Mouse (Mus musculus): ENCODE data around the gene Sesn3.
A peak's percentile ranks its signal among the peaks of the same experiment; 100 is the strongest.
"Not testable (repeated sequence)": the region's sequence is repeated elsewhere in the genome, so short reads cannot be mapped to it uniquely, and the experiment has no call there.

Gene Sesn3

DNA sequence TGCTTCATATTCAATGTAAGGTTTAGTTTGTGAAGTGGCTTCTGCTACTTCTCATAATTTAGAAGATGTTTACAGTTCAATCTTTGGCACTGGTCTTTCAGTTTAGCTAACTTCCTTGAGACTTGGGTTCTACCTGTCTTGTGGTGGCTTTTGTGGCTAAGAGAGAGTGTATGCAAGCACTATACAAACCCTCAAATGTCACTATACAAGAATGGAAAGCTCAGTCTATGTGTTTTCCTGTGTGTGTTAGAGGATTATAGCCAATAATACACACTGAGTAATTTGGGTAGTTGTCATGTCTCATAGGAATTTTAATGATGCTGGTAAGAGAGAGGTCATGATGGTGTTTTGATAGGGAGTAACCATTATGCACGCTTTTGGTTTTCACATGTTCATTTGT lies 5.8 kb downstream of the Sesn3 start:
- DNase-seq (ENCODE audit: low read depth, low spot score) = no peak

DNA sequence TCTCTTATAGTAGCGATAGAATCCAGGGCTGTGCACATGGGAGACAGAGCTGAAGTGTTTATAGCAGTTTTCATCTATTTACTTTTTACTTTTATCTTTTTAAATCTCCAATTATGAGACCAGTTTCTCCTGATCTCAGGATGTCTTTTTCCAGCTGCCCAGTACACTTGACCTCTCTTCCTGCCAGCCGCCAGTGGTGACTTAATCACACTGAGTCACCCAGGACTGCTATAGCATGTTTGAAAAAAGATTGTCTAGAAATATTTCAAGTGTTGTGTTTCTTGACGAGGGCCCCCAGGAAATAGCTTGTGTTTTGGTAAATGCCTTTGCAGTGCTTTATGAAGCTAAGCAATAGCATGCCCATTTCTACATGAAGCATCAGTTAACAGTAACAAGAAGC lies 10.2 kb downstream of the Sesn3 start:
- DNase-seq (ENCODE audit: low read depth, low spot score) = no peak

DNA sequence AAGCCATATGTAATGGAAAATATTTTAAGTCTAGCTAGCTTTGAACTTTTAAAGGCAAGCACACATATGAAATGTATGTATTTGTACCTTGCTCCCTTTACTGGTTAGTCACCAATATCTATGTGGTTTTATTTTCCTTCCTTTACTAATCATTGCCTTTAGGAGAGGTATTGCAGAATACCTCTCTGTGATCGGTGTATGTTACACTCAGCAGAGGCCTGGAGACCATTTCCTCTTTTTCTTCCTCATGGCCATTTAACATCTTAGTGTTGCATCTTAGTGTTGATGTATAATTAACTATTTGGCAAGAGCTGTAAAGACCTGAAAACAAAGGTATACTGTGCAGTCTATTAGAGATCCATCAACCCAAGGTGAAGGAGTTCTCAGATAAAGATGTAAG lies 12.4 kb downstream of the Sesn3 start:
- DNase-seq (ENCODE audit: low read depth, low spot score) = no peak

DNA sequence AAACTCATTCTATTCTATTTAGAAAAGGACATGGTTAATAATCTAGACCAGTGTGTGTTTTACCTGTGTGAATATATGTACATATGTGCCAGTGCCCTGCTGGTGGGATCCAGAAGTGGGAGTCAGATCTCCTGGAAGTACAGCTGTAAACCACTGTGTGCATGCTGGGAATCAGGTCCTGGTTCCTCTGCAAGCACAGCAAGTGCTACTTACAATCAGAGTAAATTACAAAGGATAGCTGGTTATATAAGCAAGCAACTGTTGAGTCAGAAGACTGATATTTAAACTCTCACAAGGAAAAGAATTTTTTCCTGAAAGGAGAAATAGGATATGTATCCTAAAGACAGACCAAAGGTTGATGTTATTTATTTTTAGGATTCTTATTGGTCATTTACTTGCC lies 13.6 kb downstream of the Sesn3 start:
- DNase-seq (ENCODE audit: low read depth, low spot score) = no peak

DNA sequence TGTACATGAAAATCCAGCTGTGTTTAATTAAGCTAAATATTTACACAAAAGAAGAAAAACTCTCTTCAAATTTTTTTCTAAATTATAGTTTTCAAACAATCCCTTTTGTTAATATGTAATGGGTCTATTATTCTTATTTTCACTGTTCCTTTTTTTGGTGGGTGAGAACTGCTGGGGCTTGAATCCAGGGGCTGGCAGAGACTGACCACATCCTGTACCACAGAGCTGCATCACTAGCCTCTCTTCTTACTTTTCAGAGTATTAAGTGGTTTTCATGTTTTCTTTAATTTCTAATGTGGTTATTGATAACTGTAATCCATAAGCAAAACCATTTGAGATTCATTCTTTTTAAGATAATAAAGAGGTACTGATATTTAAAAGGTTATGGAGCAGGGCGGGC lies 19.0 kb downstream of the Sesn3 start:
- DNase-seq (ENCODE audit: low read depth, low spot score) = no peak

DNA sequence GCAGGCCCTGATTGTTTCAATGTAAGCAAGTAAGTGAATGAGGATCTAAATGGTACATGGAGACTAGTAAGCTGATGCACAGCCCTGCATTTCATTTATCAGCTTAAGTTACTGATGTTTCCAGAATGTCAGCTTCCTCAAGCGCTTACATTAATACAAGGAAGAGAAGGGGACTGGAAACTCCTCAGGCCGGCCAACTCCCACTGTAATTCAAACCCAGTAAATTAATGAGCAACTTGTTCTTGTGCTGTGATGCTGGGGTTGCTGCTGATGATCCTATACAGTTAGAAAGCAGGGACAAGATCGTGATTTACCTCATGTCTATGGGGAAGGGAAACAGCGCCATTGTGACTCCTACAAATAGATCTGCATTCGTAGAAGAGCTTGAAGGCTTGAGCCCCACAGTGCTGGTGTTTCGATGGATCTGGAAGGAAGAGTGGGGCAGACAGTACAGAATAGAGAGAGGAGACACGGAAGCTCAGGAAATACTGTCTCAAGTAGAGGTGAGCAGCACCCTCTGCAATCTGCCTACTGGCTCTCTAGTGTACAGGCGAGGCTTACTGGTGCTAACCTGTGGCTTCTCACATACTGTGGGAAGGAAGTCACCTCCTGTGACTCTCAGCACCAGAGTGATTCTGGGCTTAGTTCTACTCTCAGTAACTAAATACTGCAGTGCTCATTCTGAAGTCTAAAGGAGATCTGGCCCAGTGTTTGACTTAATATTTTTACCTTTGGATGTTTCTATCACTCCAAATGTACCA lies 21.0 kb downstream of the Sesn3 start:
- no peak for DNase-seq (ENCODE audit: low read depth, low spot score)

DNA sequence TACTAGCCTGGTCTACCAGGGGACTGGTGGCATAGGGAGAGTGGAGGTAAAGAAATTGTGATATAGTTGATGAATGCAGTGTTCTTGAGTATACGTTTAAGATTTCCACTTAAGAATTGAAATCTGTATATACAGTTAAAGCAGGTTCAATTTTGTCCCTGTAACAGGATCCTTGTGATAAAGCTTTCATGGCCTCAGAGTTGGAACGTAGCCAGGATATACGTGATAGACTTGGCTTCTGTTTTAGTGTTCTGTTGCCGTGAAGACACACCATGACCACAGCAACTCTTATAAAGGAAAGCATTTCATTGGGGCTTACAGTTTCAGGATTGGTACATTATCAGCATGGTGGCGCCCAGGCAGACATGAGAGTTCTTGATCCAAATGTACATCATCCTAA lies 22.3 kb downstream of the Sesn3 start:
- DNase-seq (ENCODE audit: low read depth, low spot score) = no peak

DNA sequence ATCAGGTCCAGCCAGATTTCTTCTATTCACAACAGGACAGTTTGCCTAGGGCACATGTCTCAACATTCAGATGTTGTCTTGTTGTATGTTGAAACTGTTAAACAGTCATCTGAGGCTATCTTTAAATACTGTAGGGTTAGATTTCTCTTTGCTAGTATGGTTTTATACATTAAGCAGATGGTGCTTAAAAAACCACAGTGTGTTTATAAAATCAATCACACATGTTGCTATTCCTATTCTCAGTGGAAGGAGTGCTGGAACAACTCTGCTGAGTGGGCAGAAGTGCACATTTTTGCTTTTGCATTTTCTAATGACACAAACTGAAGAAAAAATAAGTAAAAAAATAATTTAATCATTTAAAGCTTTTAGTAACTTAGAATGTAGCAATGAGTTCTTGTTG lies 25.0 kb downstream of the Sesn3 start:
- no peak for DNase-seq (ENCODE audit: low read depth, low spot score)

DNA sequence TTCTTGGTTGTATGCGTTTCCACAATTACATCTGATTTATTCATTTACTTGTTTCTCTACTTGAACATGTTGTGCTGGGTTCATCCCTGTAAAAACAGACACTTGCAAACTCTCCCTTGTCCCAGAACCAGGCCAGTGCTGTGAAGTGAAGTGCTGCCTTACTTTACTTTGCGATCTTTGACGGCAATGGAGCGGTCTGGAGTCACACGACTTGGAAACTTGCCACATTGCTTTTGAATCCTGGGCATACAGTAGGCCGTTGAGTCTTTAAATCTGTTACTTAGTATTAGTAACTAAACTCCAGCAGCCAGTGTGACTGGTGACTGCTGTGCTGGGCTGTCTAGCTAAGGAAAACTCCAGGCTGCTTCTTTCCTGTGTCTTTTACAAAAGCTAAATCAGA lies 25.9 kb downstream of the Sesn3 start:
- DNase-seq (ENCODE audit: low read depth, low spot score) = no peak

DNA sequence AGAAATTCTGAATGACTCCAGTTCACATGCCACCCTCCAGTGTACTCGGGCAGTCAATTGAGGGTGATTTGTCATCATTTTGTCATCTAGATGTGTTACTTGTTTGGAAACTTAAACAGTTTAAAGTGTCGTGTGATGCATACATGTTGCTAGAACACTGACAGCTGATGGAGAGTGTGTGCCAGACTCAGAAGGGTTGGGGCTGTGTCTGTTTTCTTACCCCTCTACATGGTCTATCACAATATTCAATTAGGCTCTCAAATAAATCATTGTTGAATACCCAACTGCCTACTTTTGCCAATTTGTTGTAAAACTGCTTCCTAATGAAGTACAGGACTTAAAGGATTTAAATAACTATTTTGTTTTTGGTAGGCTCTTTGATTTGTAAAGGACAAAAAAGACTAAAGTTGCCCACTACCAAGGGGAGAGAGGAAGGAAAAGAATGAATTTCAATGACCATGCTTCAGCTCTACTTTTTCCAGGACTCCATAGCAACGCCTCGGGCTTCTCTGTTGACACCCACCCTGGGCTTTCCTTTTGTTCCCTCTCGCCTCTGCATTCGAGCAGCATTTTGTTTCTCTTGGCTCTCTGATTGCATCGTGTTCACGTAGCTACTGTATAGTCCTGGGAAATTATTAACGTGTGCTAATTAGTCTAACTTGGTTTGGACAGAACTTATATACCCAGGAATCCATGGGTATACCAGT lies 29.5 kb downstream of the Sesn3 start:
- no peak for DNase-seq (ENCODE audit: low read depth, low spot score)

DNA sequence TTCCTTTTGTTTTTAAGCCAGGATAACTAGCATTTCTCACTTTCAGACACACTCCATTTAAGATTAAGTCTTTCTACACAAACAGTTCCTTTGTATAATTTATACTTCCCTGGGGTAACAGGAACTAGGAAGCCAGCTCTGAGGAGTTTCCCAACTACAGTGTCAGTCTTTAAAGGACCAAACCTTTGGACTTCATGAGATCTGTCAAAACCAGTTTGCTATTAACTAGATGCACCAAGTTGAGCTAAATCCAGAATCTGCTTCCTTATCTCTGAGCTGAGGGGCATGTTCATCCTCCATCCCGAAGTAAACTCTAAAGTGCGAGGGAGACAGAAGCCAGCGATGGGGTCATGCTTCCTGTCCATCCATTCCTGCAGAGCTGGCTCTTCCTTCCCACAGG lies 32.5 kb downstream of the Sesn3 start:
- DNase-seq (ENCODE audit: low read depth, low spot score) = no peak

DNA sequence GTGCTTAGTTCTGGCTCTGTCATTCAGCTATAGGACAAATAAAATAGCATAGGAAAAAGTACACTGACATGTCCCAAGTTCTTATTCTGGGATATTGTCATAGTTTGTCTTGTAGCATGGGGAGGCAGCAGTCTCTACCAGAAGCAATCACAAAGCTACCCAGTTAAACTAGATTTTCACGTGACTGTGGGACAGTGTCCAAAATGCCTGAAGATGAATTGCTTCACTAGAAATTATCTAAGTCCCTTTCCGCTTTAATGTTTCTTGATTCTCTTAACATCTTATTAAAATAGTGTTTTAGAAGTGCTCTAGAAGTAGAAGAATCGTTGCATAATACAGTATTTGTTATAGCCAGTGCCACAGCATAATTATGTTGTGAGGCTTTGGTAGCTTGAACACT lies 39.1 kb downstream of the Sesn3 start:
- DNase-seq (ENCODE audit: low read depth, low spot score) = no peak

DNA sequence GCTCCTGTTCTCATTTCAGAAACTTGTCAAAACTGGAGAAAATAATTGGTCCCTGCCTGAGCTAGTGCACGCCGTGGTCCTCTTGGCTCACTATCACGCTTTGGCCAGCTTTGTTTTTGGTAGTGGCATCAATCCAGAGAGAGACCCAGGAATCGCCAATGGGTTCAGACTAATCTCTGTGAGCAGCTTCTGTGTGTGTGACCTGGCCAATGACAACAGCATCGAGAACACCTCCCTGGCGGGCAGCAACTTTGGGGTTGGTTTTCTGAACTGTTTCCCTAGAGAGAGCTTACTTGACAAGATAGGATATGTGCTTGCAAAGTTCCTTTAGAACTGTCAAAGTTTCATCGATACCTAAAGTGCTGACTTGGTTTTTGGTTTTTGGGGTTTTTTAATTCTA lies 39.6 kb downstream of the Sesn3 start:
- DNase-seq (ENCODE audit: low read depth, low spot score) = no peak

DNA sequence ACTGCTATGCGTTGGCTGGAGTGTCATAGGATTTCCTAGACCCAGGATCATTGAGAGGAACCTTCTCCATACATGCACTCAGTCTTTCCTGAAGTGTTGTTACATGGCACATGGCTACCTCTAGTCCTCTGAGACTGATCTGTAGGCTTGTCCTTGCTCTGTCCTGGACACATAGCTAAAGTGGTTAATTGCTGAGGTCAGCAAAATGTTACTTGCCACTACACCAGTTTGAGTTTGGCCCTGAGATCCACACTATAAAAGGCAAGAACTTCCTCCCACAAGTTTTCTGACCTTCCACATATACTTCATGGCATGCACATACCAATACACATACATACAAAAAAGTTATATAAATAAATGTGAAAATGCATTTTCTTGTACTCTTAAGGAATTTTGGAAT lies 41.8 kb downstream of the Sesn3 start:
- DNase-seq (ENCODE audit: low read depth, low spot score) = no peak

DNA sequence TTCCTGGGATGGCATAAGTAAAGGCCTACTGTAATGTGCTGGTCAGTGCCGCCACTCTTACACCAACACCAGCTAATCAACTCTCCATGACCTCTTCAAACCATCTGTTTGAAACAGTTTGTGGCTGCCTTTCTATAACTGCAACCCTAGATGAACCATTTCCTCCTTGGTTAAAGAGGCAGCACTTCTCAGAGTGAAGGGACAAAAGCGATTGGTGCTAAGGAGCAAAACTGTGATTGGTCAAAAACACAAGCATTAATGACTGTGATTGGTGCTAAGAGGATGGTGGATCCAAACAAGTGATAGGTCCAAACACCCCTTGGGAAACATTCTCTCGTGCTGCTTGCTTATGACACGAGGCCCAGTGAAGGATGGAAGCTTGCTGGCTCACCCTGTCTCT lies 61.0 kb downstream of the Sesn3 start:
- DNase-seq (ENCODE audit: low read depth, low spot score) = no peak

DNA sequence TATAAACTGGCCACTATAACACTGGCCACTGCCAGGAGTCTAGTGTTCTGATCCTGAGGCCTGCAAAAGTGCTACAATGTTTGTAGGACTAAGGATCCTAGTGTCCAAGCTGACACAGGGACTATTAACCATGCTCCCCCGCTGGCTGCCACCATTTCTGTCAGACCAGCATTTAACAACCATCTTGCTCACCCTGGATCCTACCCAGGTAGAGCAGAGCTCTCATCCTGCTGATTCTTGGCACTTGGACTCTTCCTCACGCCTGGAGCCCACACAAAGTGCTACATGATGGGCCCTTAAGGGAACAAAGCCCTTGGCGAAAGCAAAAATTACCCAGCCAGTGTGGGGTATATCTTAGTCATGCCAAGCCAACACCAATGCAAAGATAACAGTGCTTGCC lies 62.0 kb downstream of the Sesn3 start:
- DNase-seq (ENCODE audit: low read depth, low spot score) = no peak

DNA sequence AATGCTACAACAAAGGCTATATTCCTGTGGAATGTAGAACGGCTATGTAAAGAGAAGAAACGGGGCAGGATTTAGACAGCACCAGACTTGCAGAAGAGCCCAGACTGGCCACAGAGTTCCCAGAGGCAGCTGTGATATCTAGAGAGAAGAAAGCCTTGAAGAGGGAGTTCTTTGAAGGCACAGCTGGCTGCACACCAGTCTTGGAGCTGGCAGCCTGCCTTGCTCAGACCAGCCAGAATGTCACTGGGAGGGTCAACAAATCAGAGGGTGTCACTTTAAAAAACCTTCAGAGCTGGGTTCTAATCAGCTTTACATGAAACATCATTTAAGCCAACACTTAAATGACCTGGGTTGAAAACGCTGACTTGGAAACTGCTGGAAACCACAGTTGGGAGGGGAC lies 63.8 kb downstream of the Sesn3 start:
- DNase-seq (ENCODE audit: low read depth, low spot score) = no peak

DNA sequence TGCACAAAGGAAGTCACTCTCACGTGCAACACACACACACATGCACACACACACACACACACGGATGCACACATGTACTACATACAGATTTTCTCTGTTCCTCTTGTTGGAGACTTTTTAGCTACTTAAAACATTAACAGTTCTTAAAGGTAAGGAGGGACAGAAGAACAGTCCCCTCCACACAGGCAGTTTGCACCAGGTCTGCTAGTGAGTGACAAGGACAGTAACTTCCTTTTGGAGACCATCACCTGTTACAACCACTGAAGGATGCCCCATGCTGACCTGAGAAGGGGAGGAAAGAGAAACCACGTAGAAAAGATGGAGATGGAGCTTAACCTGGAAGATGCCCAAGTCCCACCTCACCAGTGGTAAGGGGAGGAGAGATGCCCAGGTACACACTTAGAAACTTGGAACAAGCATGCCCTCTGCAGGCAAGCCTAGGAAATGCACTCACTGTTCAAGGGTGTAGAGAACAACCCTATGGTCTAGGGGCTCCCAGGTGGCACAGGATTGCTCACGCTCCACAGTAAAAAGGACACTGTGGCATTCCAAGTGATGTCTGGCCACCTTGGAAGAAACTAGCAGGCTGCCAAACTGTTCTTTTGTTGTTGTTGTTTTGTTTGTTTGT lies 67.3 kb downstream of the Sesn3 start:
- DNase-seq (ENCODE audit: low read depth, low spot score) = peak; percentile 61

DNA sequence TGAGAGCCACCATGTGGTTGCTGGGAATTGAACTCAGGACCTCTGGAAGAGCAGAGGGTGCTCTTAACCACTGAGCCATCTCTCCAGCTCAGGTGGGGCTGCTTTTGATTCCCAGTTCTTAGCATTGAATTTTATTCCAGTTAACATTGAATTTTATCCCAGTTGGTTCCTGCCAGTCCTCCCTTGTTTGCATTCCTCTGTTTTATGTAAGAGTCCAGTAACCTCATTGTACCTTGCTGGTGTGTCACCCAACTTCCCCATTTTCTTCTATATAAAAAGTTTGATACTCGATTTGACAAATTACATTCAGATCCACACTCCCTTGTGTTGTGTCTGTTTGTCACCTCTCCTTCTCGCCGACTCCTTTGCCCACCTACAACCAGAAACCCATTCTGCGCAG lies 71.0 kb downstream of the Sesn3 start:
- DNase-seq (ENCODE audit: low read depth, low spot score) = not testable (repeated sequence)

DNA sequence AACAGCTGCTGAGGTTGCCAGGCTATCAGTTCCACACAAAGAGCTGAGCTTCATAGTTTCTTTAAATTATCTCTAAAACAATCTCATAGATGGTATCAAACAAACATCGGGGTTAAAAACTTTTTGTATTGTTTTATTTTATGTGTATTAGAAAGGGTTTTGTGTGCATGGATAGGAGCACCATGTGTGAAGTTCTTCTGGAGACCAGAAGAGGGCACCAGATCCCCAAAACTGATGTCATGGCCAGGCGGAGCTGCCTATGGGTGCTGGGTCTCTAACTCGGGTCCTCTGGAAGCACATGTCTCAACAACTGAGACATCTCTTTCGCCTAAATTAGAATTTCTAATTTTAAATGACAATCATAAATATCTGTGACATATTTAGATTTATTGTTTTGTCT lies 73.5 kb downstream of the Sesn3 start:
- no peak for DNase-seq (ENCODE audit: low read depth, low spot score)

DNA sequence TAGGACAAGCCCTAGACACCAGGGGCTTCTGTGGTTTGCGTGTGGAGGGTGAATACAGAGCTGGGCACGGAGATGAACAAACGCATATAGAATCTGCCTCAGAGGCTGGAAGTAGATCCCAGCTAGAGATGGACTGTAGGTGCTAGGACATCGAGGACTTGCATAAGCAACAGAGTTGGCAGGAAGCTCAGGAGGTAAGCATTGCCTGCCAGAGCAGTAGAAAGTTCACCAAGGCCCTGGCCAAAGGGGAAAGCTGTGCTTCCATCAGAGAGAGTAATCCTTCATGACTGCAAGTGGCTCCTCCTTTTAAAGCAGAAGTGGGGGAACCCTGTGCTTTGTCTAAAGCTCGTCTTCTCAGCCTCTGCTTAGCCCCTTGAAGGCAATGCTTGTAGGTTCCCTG lies 74.5 kb downstream of the Sesn3 start:
- no peak for DNase-seq (ENCODE audit: low read depth, low spot score)

DNA sequence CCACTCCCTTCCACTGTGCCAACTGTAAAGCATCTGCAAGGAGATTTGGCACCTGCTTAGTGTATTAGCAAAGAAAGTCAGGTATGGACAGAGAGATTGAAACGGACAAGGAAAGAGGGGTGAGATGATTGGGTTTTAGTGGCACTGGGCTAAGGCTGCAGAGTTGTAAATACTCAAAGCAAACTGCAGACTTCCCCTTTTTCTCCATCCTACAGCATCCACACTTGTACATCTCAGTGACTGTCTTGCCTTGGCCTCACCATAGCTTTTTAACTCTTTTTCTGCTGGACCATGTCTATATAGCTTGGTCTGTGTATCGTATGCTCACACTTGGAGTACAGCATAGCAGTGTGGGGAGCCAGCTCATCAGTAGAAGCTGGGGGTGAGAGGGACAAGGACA lies 75.9 kb downstream of the Sesn3 start:
- no peak for DNase-seq (ENCODE audit: low read depth, low spot score)

DNA sequence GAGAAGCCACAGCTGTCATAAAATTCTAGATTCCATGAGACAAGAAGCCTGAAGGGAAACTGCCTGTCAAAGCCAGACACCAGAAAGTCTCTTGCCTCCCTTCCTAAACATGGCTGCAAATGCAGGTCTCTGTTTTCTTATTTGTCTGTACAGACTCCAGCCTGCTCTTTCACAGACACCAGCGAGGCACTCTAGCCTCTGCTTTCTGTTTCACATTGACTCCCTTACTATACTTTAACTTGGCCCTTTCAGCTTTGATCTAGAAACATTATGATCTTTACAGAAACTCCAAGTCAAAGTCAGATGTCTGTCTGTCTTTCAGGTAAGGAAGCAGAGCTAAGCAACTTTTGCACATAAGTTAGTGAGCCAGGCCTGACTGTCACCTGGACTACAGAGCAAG lies 77.5 kb downstream of the Sesn3 start:
- DNase-seq (ENCODE audit: low read depth, low spot score) = no peak
